Mouse (Mus musculus) forebrain, embryonic 16.5 days (tissue): ENCODE measurements around the gene Krt8. TPM values are rescaled to one million over a fixed set of nuclear protein-coding genes. Genes with fewer than 3 reads are reported as not detected.

ENCODE experiments used
- ATAC-seq: fragments of 200-750 bp; cut with Nextera tagmentation; 2 replicates; pipeline ENCODE4 v1.8.0; 2017; ENCODE audit warnings: mild to moderate bottlenecking, moderate library complexity
- H3K27ac ChIP-seq: fragments of 300-500 bp; sonication (generic); 2 replicates; pipeline ENCODE4 v1.5.1; 2014; ENCODE audit warnings: low read length, control low read depth
- H3K27me3 ChIP-seq: fragments of 300-500 bp; sonication (generic); replicated peaks from 2 replicates; pipeline ENCODE4 v1.6.1; 2014; ENCODE audit warnings: low read length; ENCODE audit not compliant: control insufficient read depth, insufficient read depth
- H3K36me3 ChIP-seq: fragments of 300-500 bp; sonication (generic); 2 replicates; pipeline ENCODE4 v1.6.1; 2014; ENCODE audit not compliant: control insufficient read depth, insufficient read depth
- H3K4me1 ChIP-seq: fragments of 300-500 bp; sonication (generic); replicated peaks from 2 replicates; pipeline ENCODE4 v1.6.1; 2014; ENCODE audit warnings: low read length; ENCODE audit not compliant: control insufficient read depth, insufficient read depth
- H3K4me2 ChIP-seq: fragments of 300-500 bp; sonication (generic); 2 replicates; pipeline ENCODE4 v1.6.1; 2014; ENCODE audit warnings: mild to moderate bottlenecking, low read length, control low read depth
- H3K4me3 ChIP-seq: fragments of 300-500 bp; sonication (generic); replicated peaks from 2 replicates; pipeline ENCODE4 v1.5.1; 2014; ENCODE audit warnings: mild to moderate bottlenecking, low read length, control low read depth
- H3K9ac ChIP-seq: fragments of 300-500 bp; sonication (generic); replicated peaks from 2 replicates; pipeline ENCODE4 v1.6.1; 2014; ENCODE audit warnings: low read depth, low read length, control low read depth
- H3K9me3 ChIP-seq: fragments of 300-500 bp; sonication (generic); 2 replicates; pipeline ENCODE4 v1.6.1; 2016; ENCODE audit warnings: low read length; ENCODE audit not compliant: control insufficient read depth
- WGBS: fragments of 180-500 bp; shearing (Covaris S2); extraction: QIAGEN DNeasy Blood & Tissue Kit; methylation state at CpG from one replicate; pipeline ENCODE4 v1.1.7; 2014; 5-methylcytosine and 5-hydroxymethylcytosine counted together
- polyA plus RNA-seq: library from polyadenylated mRNA; unstranded; fragments of >200 nt; fragmentation: Nextera tagmentation; extraction: Ambion mirVana; gene quantifications from 2 replicates; pipeline ENCODE4 v1.2.1, GENCODE M21; 2015

The Krt8 gene
- polyA plus RNA-seq, 1 experiment from 2014 or later = 2.4 TPM

DNA sequence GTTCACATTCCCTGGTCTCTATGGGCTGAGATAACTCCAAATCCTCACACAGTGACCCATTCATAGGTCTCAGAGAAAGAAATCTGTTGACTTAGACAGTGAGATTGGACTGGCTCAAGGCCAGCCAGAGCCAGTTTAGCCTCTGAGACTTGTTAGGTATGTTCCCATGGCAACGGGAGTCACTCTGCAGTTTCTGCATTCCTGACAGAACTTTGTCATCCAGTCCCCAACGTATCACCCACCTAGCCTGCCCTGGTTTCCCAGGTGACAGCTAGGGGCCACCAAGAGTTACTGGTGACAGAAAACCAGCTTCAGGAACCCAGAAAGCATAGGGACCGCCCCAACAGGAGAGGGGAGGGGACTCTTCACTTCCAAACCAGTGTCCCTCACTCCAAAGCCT is 9.4 kb upstream of the Krt8 start:
- Histone ChIP-seq H3K27me3 (no peaks in the 10 kb centered on the region), H3K36me3 (no peaks in the 10 kb centered on the region), H3K9ac (no peak overlapping the region), H3K4me3 (no peak overlapping the region), H3K4me2 (no peak overlapping the region), H3K4me1 (no peaks in the 10 kb centered on the region; the same call in 1 of the 2 replicates), H3K9me3 (no peaks in the 10 kb centered on the region), H3K27ac (no peak overlapping the region)
- ATAC-seq = no peak
- WGBS = 47% methylated on average over 3 of the region's 3 CpGs

GRCm38 (mm10) chr15:102012260-102012765 is 8.0 kb upstream of the Krt8 start:
- Histone ChIP-seq H3K36me3 (no peaks in the 10 kb centered on the region), H3K4me2 (no peak overlapping the region)
- WGBS = 64% methylated on average over 4 of the region's 4 CpGs

GRCm38 (mm10) chr15:102010569-102011245 is 6.4 kb upstream of the Krt8 start:
- H3K9me3 ChIP-seq = no peaks in the 10 kb centered on the region
- WGBS = 76% methylated on average over 3 of the region's 3 CpGs
- ATAC-seq = no peak
- H3K27ac ChIP-seq = no peak overlapping the region
- no peak overlapping the region for H3K4me2 ChIP-seq
- no peak overlapping the region for H3K4me3 ChIP-seq
- no peaks in the 10 kb centered on the region for H3K36me3 ChIP-seq
- H3K9ac ChIP-seq = no peak overlapping the region
- H3K4me1 ChIP-seq = no peaks in the 10 kb centered on the region
- H3K27me3 ChIP-seq = peaks cover 1% of the 10 kb centered on the region; the same call in 1 of the 2 replicates

More at GRCm38 (mm10) chr15:102012260-102012765, 8.0 kb upstream of the Krt8 start:
- H3K27ac ChIP-seq = no peak overlapping the region
- no peaks in the 10 kb centered on the region for H3K9me3 ChIP-seq
- no peaks in the 10 kb centered on the region; the same call in 1 of the 2 replicates for H3K4me1 ChIP-seq
- no peak overlapping the region for H3K4me3 ChIP-seq
- no peaks in the 10 kb centered on the region for H3K27me3 ChIP-seq
- ATAC-seq = no peak
- H3K9ac ChIP-seq = no peak overlapping the region

GRCm38 (mm10) chr15:102007097-102008069 is 3.1 kb upstream of the Krt8 start:
- 40% methylated on average over 12 of the region's 12 CpGs for WGBS
- Histone ChIP-seq H3K4me3 (no peak overlapping the region), H3K36me3 (no peaks in the 10 kb centered on the region), H3K9me3 (no peaks in the 10 kb centered on the region), H3K4me1 (peaks cover 6% of the 10 kb centered on the region), H3K27ac (no peak overlapping the region), H3K9ac (no peak overlapping the region), H3K4me2 (no peak overlapping the region), H3K27me3 (peaks cover 24% of the 10 kb centered on the region)
- ATAC-seq = peak; percentile 76

GRCm38 (mm10) chr15:102006317-102006716 is 2.0 kb upstream of the Krt8 start:
- Histone ChIP-seq H3K27me3 (peaks cover 29% of the 10 kb centered on the region), H3K4me1 (peaks cover 6% of the 10 kb centered on the region), H3K4me3 (no peak overlapping the region), H3K9ac (no peak overlapping the region), H3K36me3 (no peaks in the 10 kb centered on the region), H3K9me3 (no peaks in the 10 kb centered on the region), H3K27ac (no peak overlapping the region), H3K4me2 (no peak overlapping the region)
- no peak for ATAC-seq
- WGBS = 35% methylated on average over 11 of the region's 11 CpGs

DNA sequence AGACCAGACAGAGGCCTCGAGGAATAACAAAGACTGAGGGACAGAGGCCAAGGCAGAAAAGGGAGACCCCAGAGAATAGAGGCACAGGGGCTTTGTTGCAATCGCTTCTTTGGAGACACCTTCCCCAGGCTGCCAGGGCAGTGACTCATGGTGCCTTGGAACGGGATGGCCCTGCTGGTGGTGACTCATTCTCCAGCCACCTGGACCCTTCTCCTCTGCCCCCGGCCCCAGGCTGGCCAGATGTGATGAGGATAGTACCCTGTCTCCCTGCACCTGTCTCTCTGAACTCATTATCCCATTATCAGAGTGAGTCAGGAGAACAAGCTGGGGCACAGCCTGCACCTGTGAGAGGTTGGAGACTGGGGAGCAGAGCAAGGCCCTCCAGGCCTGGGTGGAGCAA is 1.0 kb upstream of the Krt8 start:
- no peak overlapping the region for H3K4me3 ChIP-seq
- no peaks in the 10 kb centered on the region for H3K36me3 ChIP-seq
- WGBS = 42% methylated on average over 4 of the region's 4 CpGs
- peaks cover 29% of the 10 kb centered on the region for H3K27me3 ChIP-seq
- H3K4me2 ChIP-seq = no peak overlapping the region
- H3K4me1 ChIP-seq = peaks cover 6% of the 10 kb centered on the region
- H3K27ac ChIP-seq = no peak overlapping the region
- ATAC-seq = no peak
- H3K9ac ChIP-seq = no peak overlapping the region
- no peaks in the 10 kb centered on the region for H3K9me3 ChIP-seq

DNA sequence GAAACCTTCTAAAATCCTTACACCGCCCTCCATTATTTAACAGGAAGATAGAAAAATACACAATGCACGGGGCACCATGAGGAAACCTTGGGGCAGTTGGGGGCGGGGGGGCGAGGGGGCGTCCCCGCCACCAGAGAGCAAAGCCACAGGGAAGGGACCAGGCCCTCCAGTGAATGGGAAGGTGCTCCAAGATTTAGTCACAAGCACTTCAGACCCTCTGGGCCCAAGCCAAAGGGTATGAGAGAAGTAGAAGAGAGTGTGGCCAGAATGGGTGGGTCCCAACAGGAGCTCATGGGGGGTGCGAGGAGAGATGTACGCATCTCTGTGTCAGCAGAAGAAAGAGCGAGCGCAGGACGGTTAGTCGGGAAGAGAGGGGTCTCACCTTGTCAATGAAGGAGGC is 766 bp downstream of the Krt8 start:
- Histone ChIP-seq H3K27ac (no peak overlapping the region), H3K27me3 (peaks cover 29% of the 10 kb centered on the region), H3K4me1 (peaks cover 6% of the 10 kb centered on the region), H3K36me3 (no peaks in the 10 kb centered on the region), H3K9ac (no peak overlapping the region), H3K9me3 (no peaks in the 10 kb centered on the region), H3K4me2 (peak overlapping the region; percentile 42; the same call in 1 of the 2 replicates), H3K4me3 (no peak overlapping the region)
- 14% methylated on average over 12 of the region's 12 CpGs for WGBS
- no peak for ATAC-seq

DNA sequence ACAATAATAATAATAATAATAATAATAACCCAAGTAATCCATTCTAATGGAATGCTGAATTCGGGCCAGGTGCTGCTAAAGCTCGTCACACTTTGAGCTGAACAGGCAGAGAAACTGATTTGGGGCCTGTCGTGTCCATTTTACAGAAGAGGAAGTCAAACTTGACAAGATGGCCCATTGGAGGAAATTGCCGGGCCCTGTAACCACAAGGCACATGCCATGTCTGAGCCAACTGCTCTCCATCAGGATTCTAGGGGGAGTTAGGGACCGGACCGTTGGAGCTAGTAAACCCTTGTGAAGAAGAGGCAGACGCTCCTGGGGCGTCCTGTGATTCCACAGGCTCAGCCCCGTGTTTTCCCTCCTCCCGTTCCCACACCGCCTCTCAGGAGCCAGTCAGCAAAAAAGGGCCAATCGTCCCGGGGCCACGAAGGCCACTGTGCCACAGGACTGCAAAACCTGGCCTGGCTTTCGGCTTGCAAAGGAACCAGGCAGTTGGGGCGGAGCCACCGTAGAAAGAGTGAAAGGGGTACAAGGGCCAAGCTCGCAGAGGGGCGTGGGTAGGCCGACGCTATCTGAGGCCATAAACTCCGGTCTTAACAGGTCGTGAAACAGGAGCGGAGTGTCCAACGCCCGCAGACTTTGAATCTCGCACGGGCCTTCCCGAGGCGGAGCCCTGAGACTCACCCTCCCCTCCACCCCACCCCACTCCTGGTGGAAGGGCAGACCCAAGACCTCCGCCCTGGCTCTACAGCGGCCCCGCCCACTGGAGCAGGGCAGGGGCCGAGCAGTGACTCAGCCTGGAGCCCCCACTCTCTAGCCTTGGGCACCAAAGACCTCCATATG is 1.4 kb downstream of the Krt8 start:
- H3K9ac ChIP-seq = peak overlapping the region; percentile 31; the same call in 1 of the 2 replicates
- no peak for ATAC-seq
- 4% methylated on average over 34 of the region's 34 CpGs for WGBS

More for the DNA sequence above, 1.4 kb downstream of the Krt8 start:
- H3K4me3 ChIP-seq = peak overlapping the region; percentile 27
- peak overlapping the region; percentile 42 for H3K4me2 ChIP-seq
- no peaks in the 10 kb centered on the region for H3K9me3 ChIP-seq
- peaks cover 29% of the 10 kb centered on the region for H3K27me3 ChIP-seq
- H3K4me1 ChIP-seq = peaks cover 6% of the 10 kb centered on the region
- no peak overlapping the region for H3K27ac ChIP-seq
- H3K36me3 ChIP-seq = no peaks in the 10 kb centered on the region
